Mouse (Mus musculus): ENCODE data around the gene Sh3bgrl3.

- TF ChIP-seq CTCF (IDR thresholded peaks at IDR 0.05; ENCODE audit: low read depth, low read length): no peak
- TF ChIP-seq POLR2A (IDR thresholded peaks at IDR 0.05; ENCODE audit: borderline replicate concordance, low read depth, low read length): no peak
Measured at GRCm38 (mm10) chr4:134090521-134091224, 37.9 kb downstream of the Sh3bgrl3 start.

Data from bone marrow macrophage, adult 2 months (primary cell).